Mouse (Mus musculus) spleen, postnatal 36 days (tissue): ENCODE measurements around the gene Iars2.

Source experiments
- DNase-seq, 2 experiments: peaks; one replicate each; pipeline ENCODE4 v3.0.0; 2022; ENCODE audit warnings: low spot score in 2 of 2, mixed read lengths in 1 of 2

The Iars2 gene

DNA sequence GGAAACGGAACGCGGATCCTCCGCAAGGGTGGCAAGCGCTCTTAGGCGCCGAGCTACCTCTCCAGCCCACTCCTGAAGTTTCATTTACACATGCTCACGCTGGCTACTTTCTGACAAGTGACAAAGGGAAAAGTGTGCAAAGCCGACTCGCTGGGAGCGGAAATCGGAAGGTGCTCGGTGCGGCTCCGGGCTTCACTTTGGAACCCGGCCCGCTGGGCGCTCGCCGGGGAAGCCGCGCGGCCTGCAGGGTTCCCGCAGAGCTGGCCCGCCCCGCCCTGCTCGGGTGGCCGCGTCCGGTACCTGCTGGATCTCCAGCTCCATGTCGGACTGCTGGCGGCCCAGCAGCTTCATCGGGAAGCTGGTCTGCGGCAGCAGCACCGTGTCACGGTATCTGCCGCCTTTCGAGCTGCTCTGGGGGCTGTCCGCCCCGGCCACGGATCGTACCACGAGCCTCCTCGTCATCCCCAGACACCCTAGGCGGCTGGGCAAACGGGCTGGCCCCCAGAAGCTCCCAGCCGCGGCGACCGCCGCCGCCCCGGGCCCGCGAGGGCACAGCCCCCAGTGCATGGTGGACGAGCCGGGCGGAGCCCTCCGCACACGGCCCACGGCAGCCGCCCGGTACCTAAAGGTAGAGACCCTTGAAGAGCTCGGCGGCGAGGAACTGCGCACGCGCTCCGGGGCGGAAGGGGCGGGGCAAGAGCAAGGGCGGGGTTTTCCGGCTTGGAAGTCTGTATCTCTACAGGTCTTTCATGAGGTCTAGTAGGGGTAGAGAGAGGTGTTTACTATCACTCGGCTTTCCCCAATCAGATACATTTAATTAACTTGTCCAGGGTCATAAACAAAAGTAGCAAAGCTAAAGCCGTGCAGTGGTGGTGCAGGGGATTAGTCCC is at the start of gene Iars2:
Gene Iars2 (minus strand): TSS at position 676 of the 890 bp plus-strand sequence.
- peak; percentile 89 to 91 for DNase-seq

DNA sequence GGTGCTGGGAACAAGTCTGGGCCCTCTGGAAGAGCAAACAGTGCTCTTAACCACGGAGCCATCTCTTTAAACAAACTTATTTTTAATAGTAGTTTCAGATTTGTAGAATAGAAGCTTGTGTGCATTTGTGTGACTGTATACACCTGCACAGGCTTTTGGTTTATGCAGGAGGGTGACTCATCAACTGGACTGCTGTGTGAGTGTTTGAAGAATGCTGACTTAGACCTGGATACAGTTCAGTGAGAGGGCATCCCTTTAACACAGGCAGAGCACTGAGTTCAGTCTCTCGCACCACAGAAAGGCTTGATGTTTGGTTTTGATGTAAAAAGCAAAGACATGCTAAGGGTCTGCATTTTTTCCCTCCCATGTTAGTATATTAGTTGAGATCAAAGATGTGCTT is 48.2 kb upstream of the Iars2 start:
- no peak for DNase-seq

DNA sequence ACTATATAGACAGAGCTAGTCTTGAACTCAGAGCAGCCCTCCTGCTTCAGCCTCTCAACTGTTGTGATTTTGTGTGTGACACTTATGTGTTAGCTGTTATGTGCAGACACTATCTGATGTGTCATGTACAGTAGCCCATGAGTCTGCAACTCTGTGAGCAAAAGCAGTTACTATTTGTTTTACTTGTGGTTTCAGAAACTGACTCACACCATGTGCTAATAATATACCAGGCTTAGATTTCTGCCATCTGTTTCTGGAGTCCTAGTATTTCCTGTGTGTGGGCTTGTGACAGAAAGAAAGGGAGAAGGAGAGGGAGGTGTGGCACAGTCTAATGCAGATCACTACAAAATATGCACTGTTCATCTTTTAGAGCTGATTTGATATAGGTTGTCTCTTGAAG is 47.2 kb upstream of the Iars2 start:
- no peak for DNase-seq

DNA sequence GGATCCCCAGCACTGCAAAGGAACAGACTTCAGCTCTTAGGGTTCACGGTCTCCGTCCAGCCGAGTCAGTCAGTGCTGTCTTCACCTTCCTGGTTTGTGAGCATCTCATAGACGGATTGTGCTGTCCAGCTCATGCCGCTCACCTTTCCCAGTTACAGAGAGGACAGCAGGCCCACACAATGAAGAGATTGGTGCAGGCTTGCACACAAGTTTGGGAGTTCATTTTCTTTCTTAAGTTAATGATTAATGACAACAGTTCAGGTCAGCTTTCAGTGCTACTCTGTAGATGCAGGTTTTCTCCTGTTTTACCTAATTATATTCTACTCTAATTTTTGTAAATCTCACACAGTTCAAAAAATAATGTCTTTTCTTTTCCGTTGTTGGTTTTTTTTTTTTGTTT is 40.8 kb upstream of the Iars2 start:
- no peak for DNase-seq

DNA sequence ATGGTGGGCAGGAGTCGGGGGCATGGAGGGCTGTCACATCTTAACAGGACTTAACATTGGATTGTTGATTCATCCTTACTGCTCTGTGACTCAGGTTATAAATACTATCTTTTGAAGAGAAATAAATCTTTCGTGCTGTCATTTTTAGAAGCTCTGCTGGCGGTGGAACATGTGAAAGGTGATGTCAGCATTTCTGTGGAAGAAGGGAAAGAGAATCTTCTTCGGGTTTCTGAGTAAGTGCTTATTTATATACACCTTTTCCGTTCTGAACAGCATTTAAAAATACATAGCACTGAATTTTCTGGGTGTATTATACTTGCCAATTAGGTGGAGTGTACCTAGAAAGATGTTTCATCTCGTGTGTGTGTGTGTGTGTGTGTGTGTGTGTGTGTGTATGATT is 38.2 kb upstream of the Iars2 start:
- no peak for DNase-seq

DNA sequence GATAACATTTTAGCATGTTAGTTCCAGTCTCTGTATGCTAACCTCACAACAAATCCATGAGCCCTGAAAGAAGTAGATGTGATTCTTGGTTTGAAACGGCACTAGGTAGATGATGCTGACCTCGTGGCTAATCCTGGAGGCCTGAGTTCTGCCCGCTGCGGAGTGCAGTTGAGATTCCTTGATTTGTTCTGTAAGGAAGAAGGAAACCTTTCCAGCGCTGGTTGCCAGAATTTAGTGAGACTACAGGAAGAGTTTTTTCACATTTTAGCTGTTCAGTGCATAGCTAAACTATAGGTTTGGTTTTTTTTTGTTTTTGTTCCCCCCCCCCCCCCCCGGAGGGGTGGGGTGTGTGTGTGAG is 35.0 kb upstream of the Iars2 start:
- DNase-seq, result no peak

DNA sequence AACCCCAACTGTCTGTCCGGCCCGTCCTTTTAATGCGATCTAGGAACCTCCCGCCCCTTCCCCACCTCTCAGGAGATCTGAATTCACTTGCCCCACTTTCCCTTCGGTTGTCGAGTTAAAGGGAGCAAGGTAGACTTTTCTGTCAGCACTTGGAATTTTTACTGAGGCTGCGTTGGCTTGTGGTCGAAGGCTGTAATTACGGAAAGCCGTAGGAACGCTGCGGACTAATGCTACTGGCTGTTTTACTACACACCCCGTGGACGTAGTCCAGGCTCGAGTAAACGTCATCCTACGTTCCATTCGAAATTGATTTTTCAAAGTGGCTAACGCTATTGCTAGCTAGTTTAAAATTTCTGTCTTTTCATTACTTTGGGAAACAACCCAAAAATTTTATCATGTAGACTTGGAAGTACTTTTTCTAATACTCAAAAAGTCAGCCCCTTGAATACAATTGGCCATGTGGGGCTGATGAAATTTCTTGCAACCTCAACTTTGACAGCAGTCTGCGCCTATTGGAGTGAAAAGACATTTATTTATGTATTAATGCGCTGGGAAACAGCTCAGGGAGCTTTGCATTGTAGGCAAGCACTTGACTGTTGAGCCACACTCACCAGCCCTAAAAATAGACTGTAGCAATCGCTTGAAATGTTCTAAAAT is 34.5 kb upstream of the Iars2 start:
- DNase-seq, result peak in 1 of 2 experiments; percentile 8

DNA sequence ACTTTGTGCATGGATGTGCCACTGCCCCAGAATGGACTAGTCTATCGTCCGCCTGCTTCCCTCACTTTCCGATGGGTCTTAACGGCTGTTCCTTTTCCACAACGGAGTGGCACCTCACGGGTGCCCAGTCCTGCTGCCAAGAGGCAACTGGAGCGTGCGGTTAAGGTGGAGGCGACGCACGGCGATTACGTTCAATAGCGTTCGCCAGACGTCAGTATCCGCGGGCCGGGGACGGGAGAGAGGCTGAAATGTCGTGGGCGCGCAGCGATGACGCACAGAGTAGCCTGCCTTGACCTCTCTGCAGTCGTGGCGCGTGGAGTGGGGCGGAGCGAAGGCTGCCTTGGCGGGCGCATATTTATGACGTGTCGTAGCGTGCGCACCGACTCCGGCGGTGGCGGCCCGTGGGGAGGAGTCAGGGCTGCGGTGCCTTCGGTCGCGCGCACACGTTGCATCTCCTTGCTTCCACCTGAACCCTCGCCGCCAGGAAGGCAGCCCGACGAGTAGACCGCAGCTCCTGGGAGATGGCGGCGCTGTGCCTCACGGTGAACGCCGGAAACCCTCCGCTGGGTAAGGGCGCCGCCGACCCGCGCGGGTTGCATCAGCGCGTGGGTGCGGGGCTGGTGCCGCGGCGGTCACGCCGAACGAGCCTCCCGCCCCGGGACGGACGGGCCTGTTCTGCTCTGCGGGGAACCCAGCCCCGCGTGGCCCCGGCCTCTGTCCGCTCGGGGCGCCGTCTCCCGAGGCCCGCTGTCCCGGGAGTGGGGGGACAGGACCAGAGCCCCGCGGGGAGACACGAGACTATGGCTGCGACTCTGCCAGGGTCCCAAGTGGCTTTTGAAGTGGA is 33.7 kb upstream of the Iars2 start, which contains the start of gene Eprs:
Gene Eprs (plus strand): TSS at position 368 of the 844 bp plus-strand sequence.
- DNase-seq, result peak; percentile 98

DNA sequence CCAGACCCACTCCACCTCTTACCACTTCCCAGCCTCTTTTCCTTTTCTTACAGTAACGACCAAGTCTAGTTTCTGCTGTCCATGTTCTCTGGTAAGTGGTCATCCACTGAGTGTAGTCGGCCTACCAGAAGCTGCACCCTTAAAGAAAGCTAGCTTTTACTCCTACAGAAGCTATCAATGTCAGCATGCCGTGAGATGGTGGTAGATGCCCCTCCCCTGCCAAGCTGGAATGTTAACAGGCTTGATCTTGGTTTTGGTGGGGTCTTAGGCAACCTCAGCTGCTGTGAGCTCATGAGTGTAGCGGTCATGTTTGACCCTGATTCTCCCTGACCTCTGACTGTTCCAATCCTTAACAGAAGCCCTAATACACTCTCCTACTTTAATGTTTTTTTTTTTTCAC is 29.0 kb upstream of the Iars2 start:
- no peak for DNase-seq

DNA sequence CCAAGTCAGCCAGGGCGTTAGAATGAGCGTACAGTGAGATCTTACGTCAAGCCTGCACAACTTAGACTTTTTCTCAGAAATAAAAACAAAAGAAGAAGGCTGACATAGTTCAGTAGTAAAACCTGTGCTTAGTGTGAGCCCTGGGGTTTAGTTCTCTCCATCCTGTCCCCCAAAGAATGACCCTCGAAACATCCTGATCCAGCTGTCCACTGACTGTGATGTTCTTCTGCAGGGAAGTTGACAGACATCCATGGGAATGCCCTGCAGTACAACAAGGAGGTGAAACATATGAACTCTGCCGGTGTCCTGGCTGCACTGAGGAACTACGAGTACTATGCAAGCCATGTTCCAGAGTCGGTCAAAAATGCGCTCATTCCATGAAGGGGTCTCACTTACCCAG is 27.1 kb upstream of the Iars2 start:
- DNase-seq, result no peak

DNA sequence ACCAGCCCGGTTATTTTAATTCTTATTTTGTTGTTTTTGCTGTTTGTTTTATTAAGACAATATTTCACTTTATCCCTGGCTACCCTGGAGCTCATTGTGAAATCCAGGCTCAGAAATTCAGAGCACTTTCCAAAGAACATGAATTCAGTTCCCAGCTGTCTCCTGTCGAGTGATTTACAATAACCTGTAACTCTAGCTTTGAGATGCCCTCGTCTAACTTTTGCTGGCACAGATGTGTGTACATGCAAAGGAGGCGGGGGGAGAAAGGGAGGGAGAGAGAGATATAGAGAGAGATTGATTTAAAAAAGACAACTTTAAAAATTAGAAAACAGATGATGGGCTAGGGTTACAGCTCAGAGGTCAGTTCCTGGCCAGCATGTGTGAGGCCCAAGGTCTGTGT is 25.5 kb upstream of the Iars2 start:
- DNase-seq, result no peak

DNA sequence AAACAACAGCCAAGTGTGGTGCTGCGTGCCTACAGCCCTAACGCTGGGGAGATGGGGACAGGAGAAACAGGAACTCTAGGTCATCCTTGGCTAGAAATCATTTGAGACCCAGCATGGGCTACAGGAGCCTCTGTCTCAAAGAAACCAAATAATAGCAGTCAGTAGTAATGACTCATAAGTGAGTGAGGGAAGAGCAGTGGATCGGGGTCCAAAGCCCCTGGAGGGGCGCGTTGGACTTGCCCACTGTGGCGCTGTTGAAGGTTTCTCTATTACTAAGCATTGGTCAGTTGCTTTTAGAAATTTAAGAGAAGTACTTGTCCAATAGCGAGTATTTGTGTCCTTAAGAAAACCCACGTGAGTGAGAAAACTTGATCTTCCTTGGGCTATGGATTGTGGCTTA is 24.2 kb upstream of the Iars2 start:
- DNase-seq, result no peak

DNA sequence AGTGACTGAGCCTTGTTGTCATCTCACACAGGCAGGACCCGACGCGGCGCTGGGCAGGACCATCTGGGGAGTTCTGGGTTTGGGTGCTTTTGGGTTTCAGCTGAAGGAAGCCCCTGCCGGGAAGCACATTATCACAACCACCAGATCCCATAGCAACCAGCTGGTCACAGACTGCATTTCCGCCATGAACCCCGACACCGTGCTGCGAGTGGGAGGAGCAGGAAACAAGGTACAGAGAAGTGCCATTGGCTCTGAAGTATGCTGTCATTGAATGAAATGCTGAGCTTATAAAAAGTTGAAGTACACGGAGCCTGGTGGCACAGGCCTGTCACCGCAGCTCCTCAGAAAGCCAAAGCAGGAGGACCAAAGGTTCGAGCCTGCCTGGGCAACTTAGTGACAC is 23.0 kb upstream of the Iars2 start:
- no peak for DNase-seq

DNA sequence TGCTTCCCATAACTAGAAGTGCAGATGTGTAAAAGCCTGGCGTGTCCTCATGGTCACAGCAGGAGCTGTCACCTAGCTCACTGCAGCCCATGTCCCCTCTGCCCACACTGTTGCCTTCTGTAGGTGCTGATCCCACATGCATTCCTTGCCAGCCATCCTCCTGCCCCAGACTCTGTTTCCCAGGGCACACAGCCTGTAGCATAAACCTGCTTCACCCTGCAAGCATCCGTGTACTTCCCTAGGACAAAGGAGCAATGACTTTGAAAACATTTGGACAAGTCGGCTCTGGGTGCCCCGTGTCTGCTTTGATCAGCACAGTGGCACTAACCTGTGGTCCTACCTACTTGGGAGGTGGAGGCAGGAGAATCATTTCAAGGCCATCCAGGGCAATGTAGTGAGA is 21.4 kb upstream of the Iars2 start:
- no peak for DNase-seq

DNA sequence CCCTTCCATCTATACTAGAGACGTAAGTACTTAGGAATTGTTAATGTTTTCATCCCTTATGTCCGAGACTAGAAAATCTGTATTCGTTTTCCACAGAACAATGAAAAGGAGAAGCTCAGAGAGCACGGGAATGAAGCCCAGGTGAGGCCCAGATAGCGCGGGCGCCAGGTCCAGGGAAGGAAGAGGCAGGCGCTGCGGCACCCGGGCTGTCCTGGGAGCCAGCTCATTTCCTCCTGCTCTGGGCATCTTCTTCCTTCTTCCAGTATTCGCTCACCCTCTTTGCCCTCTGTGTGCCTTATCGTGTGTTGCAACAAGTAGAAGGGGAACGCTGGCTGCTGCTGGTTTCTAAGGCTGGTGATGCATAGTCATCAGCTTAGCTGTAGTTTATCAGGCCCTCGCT is 20.5 kb upstream of the Iars2 start:
- no peak for DNase-seq

DNA sequence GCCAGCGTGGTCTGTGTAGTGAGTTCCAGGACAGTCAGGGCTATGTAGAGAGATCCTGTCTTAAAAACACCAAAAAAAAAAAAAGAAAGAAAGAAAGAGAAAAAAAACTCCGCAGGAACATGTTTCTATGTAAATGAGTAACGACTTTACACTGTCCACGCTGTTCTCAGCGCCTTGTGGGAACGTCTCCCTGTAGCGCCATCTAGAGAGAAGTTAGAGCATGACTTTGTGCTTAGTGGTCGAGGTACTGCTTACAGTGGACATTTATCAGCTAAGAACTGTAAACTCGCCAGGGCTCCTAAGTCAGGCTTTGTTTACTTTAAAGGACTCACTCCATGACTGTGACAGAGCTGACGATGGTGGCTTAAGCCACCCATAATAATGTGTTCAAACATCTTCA is 17.0 kb upstream of the Iars2 start:
- no peak for DNase-seq

DNA sequence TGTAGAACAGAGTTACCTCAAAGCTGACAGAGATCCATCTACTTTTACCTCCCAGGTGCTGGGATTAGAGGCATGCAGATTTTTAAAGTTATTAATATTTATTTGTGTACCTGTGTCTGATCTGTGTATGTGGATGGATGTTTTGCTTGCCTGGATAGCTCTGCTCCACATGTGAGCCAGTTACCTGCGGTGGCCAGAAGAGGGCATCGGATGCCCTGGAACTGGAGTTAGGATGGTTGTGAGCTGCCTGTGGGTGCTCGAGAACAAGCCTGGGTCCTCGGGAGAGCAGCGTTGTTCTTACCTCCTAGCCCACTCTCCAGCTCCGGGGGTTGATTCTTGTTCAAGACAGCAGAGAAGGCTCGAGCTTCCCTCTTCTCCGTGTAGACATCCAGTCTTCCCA is 14.2 kb upstream of the Iars2 start:
- DNase-seq, result no peak

DNA sequence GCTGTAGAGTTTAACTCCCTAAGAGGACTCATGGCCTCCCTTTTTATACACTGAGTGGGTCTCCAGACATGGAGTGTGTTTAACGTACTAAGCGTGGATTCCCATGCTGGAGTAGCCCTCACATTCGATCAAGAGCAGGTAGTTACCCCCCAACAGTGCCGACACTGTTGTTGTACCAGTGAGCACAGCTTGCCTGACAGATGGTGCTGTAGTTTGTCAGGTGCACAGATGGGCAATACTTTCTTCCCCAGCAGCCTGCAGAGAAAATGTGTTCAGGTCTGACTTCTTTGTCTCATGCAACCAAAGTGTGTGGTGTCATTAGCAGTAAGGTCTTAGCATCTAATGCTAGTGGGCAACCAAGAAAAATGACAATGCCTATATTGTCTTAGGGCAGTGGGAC is 13.2 kb upstream of the Iars2 start:
- no peak for DNase-seq

DNA sequence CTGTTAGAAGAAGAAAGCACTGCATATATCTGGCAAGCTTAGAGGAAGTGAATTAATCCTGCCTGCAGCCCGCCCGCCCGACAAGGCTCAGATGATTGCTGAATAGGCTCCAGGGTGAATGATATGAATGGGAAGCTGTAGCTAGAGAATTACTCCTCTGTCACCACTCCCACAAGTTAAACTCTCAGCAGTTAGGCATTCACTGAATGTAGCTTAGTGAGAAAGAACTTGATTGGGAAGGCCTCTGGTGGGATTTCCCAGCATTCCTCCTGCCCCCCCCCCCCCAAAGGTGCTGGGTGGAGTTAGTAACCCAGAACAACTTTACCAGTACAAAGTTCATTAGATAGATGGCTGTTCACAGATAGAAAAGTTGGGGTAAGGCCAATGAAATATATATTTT is 7.3 kb upstream of the Iars2 start:
- DNase-seq, result no peak

DNA sequence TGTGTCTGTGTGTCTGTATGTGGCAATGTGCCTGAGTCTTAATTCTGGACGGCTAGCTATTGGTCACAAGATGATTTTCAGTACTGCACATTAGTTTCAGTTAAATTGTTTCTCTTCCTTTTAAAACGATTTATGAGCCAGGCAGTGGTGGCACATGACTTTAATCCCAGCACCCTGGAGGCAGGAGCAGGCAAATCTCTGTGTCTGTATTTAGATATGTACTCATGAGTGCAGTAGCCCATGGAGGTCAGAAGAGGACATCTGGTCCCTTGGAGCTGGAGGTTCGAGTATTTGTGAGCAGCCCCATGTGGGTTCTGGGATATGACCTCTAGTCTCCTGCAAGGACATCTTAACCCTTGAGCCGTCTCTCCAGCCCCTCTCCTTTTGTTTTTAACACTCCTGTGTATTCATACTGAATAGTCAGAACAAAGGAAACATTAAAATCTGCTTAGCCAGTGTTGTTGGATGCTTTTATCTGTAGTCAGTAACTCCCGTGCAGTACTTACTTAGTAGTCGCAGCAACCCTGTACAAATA is 6.1 kb upstream of the Iars2 start:
- no peak for DNase-seq

DNA sequence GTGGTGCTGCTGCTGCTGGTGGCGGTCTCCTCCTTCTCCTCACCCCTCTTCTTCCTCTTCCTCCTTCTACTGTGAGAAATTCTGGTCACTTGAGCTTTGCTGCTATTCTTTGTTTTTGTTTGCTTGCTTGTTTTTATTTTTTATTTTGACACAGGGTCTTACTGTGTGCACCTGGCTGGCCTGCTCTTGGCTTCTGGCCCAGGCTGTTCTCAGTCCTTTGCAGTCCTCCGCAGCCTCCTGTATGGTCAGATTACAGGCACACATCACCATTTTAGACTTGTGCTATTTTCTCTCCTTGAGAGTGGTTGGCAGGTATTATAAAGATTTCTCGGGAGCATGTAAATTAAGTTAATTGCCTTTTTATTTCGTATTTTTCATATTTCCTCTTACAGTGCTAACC is 4.9 kb upstream of the Iars2 start:
- DNase-seq, result no peak

DNA sequence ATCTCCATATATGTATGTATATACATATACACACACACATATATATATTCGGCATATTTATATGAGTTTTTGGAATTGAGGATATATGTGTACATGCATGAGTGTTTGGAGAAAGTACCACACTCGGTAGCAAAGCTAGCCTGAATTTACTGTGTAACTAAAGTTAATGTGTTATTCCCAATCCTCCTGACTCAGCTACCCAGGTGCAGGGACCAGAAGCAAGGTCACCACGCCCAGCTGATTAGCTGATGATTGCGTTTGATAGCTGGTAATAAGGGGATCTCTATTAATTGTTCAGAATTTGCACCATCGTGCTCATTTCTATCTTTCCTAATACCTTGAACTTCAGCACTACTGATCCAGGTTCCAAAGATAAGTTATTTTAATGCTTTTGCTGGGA is 4.5 kb upstream of the Iars2 start:
- no peak for DNase-seq
